Mouse (Mus musculus): Measurements from ENCODE around the gene Myo3b. TPM values are rescaled to one million over a fixed set of nuclear protein-coding genes. Genes with fewer than 3 reads are reported as not detected.
"Not testable (repeated sequence)": the region's sequence is repeated elsewhere in the genome, so short reads cannot be mapped to it uniquely, and the experiment has no call there.

The Myo3b gene
- polyA plus RNA-seq, 1 experiment from 2014 or later: 0.21 TPM

DNA sequence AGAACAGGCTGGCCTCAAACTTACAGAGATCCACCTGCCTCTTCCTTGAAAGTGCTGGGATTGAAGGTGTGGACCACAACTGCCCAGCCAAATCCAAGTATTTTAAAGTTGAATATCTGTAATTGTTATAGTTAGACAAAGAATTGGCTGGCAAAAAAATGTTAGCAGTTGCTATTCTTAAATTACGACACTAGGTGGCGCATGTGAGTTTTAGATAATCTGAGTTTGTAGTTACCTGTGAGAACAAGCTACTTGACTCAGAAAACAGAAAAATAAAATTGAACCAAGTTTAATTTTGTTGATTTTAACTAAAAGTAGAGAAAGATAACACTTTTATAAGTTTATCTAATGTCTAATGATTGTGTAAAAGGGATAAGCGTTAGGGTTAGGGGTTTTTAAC is 187.8 kb downstream of the Myo3b start:
- H3K27ac ChIP-seq: no peak overlapping the region
- ATAC-seq: no peak
- WGBS: 9% methylated on average over 3 of the region's 3 CpGs
- H3K9me3 ChIP-seq: no peaks in the 10 kb centered on the region
- H3K4me3 ChIP-seq (replicated peaks): no peak overlapping the region
- H3K27me3 ChIP-seq (replicated peaks): peaks cover 3% of the 10 kb centered on the region; the same call in 1 of the 2 replicates
- H3K9ac ChIP-seq: no peak overlapping the region
- no peaks in the 10 kb centered on the region for H3K4me1 ChIP-seq (replicated peaks)
- H3K36me3 ChIP-seq: no peaks in the 10 kb centered on the region
- H3K4me2 ChIP-seq (replicated peaks): no peak overlapping the region

DNA sequence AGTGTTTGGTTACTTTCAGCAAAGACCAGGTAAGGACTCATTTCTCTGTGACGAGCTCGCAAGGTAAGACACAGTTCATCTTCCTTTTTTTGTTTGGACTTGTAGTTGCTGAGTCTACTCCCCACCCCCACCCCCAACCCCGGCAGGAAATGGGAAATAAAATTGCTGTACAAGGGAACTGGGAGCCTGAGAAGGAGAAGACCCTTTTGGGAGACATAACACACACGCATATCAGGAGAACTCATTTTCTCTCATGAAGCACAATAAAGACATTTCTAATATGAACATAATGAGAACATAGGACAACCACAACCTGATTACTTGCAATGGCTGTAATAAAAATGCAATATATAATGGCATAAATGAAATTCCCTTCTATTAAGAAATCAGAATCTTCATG is 195.5 kb downstream of the Myo3b start:
- H3K9me3 ChIP-seq; H3K4me1 ChIP-seq (replicated peaks); H3K9ac ChIP-seq; ATAC-seq; H3K4me2 ChIP-seq (replicated peaks); H3K36me3 ChIP-seq; H3K27me3 ChIP-seq (replicated peaks); H3K27ac ChIP-seq; H3K4me3 ChIP-seq (replicated peaks): not testable (repeated sequence)
- 37% methylated on average over 4 of the region's 4 CpGs for WGBS

- no peak overlapping the region for H3K4me2 ChIP-seq (replicated peaks)
- no peak overlapping the region for H3K4me3 ChIP-seq (replicated peaks)
- H3K27me3 ChIP-seq (replicated peaks): no peaks in the 10 kb centered on the region
- no peak for ATAC-seq
- H3K9ac ChIP-seq: no peak overlapping the region
- H3K4me1 ChIP-seq (replicated peaks): no peaks in the 10 kb centered on the region
- no peaks in the 10 kb centered on the region for H3K36me3 ChIP-seq
- no peak overlapping the region for H3K27ac ChIP-seq
- WGBS: 56% methylated on average over 4 of the region's 4 CpGs
- no peaks in the 10 kb centered on the region for H3K9me3 ChIP-seq
Measured at GRCm38 (mm10) chr2:70245981-70246380, 207.1 kb downstream of the Myo3b start.

DNA sequence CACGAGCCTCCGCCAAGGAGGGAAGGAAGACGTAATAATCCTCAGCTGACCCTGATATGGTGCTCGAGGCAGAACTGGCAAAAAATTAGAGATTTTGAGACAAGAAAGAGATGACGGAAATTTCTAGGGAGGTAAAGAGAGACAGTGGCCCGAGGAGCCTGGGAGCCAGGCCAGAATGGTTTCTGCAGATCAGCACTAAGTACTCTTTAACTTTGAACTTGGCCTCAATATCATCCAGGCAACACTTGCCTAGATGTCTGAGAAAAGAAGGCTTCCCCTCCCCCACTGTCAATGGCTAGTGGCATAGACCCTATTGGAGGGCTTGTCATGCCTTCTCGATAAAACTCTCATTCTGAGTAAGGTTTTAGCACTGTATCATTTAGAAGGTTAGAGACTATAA is 209.7 kb downstream of the Myo3b start:
- Histone ChIP-seq H3K9ac (no peak overlapping the region), H3K27me3 (replicated peaks) (no peaks in the 10 kb centered on the region), H3K4me1 (replicated peaks) (no peaks in the 10 kb centered on the region), H3K27ac (no peak overlapping the region), H3K9me3 (no peaks in the 10 kb centered on the region), H3K4me3 (replicated peaks) (no peak overlapping the region), H3K36me3 (no peaks in the 10 kb centered on the region), H3K4me2 (replicated peaks) (no peak overlapping the region)
- no peak for ATAC-seq
- WGBS: 82% methylated on average over 7 of the region's 7 CpGs

- no peak overlapping the region for H3K27ac ChIP-seq
- H3K4me3 ChIP-seq (replicated peaks): no peak overlapping the region
- no peak for ATAC-seq
- H3K9ac ChIP-seq: no peak overlapping the region
- no peaks in the 10 kb centered on the region for H3K36me3 ChIP-seq
- WGBS: 49% methylated on average over 4 of the region's 4 CpGs
- no peak overlapping the region for H3K4me2 ChIP-seq (replicated peaks)
- no peaks in the 10 kb centered on the region for H3K9me3 ChIP-seq
- no peaks in the 10 kb centered on the region for H3K4me1 ChIP-seq (replicated peaks)
- no peaks in the 10 kb centered on the region for H3K27me3 ChIP-seq (replicated peaks)
Measured at GRCm38 (mm10) chr2:70249872-70250271, 210.9 kb downstream of the Myo3b start.

- ATAC-seq: no peak
- no peaks in the 10 kb centered on the region for H3K9me3 ChIP-seq
- no peaks in the 10 kb centered on the region for H3K27me3 ChIP-seq (replicated peaks)
- H3K36me3 ChIP-seq: no peaks in the 10 kb centered on the region
- no peak overlapping the region for H3K9ac ChIP-seq
- WGBS: 86% methylated on average over 10 of the region's 10 CpGs
- H3K4me2 ChIP-seq (replicated peaks): no peak overlapping the region
- no peaks in the 10 kb centered on the region for H3K4me1 ChIP-seq (replicated peaks)
- no peak overlapping the region for H3K4me3 ChIP-seq (replicated peaks)
- no peak overlapping the region for H3K27ac ChIP-seq
Measured at GRCm38 (mm10) chr2:70251256-70251655, 212.3 kb downstream of the Myo3b start.

- no peak overlapping the region for H3K27ac ChIP-seq
- no peaks in the 10 kb centered on the region for H3K9me3 ChIP-seq
- H3K9ac ChIP-seq: no peak overlapping the region
- ATAC-seq: no peak
- H3K4me2 ChIP-seq (replicated peaks): no peak overlapping the region
- no peaks in the 10 kb centered on the region for H3K36me3 ChIP-seq
- no peaks in the 10 kb centered on the region for H3K27me3 ChIP-seq (replicated peaks)
- no peak overlapping the region for H3K4me3 ChIP-seq (replicated peaks)
- 15% methylated on average over 8 of the region's 8 CpGs for WGBS
- peaks cover 12% of the 10 kb centered on the region; the same call in 1 of the 2 replicates for H3K4me1 ChIP-seq (replicated peaks)
Measured at GRCm38 (mm10) chr2:70259357-70260000, 220.6 kb downstream of the Myo3b start.

DNA sequence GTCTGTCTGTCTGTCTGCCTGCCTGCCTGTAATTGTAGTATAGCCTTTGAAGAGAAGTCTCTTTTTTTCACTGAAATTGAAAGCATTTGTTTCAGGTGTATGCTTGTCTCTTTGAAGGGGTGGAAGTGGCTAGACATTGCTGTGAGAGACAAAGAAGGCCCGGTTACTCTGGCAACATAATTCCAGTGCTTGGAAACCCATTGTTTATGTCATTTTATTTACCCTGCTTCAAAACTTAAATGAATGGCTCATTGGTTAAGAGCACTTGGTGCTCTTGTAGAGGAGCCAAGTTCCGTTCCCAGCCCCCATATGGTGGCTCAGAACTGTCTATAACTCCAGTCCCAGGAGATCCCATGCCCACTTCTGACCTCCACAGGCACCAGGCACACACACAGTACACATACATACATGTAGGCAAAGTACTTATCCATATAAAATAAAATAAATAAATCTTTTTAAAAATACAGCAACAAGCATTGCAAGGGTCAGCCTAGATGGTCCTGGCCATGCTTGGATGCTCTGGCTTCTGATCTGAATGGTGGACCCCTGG is 221.8 kb downstream of the Myo3b start:
- H3K4me1 ChIP-seq (replicated peaks): peaks cover 12% of the 10 kb centered on the region; the same call in 1 of the 2 replicates
- H3K4me3 ChIP-seq (replicated peaks): no peak overlapping the region
- H3K36me3 ChIP-seq: no peaks in the 10 kb centered on the region
- no peak for ATAC-seq
- WGBS: 54% methylated on average over 2 of the region's 2 CpGs
- no peaks in the 10 kb centered on the region for H3K9me3 ChIP-seq
- no peak overlapping the region for H3K27ac ChIP-seq
- H3K9ac ChIP-seq: no peak overlapping the region
- no peaks in the 10 kb centered on the region for H3K27me3 ChIP-seq (replicated peaks)
- H3K4me2 ChIP-seq (replicated peaks): no peak overlapping the region

GRCm38 (mm10) chr2:70261703-70262564 is 223.0 kb downstream of the Myo3b start:
- H3K4me1 ChIP-seq (replicated peaks): peaks cover 12% of the 10 kb centered on the region; the same call in 1 of the 2 replicates
- no peak overlapping the region for H3K4me2 ChIP-seq (replicated peaks)
- no peaks in the 10 kb centered on the region for H3K36me3 ChIP-seq
- WGBS: 60% methylated on average over 8 of the region's 8 CpGs
- ATAC-seq: no peak
- no peaks in the 10 kb centered on the region for H3K9me3 ChIP-seq
- H3K27ac ChIP-seq: no peak overlapping the region
- H3K9ac ChIP-seq: no peak overlapping the region
- H3K27me3 ChIP-seq (replicated peaks): no peaks in the 10 kb centered on the region
- no peak overlapping the region for H3K4me3 ChIP-seq (replicated peaks)

- WGBS: 34% methylated on average over 9 of the region's 9 CpGs
- H3K27me3 ChIP-seq (replicated peaks): no peaks in the 10 kb centered on the region
- no peaks in the 10 kb centered on the region for H3K36me3 ChIP-seq
- no peak for ATAC-seq
- H3K4me3 ChIP-seq (replicated peaks): no peak overlapping the region
- H3K4me1 ChIP-seq (replicated peaks): peaks cover 12% of the 10 kb centered on the region; the same call in 1 of the 2 replicates
- no peak overlapping the region for H3K9ac ChIP-seq
- H3K4me2 ChIP-seq (replicated peaks): no peak overlapping the region
- no peaks in the 10 kb centered on the region for H3K9me3 ChIP-seq
- 0 out of 2 replicates have a peak overlapping the region, but pooled peaks have one; percentile 36 for H3K27ac ChIP-seq
Measured at GRCm38 (mm10) chr2:70262565-70263082, 223.7 kb downstream of the Myo3b start.

GRCm38 (mm10) chr2:70278425-70279277 is 239.7 kb downstream of the Myo3b start:
- WGBS: 23% methylated on average over 13 of the region's 13 CpGs
- Histone ChIP-seq H3K27me3 (replicated peaks) (no peaks in the 10 kb centered on the region), H3K9me3 (no peaks in the 10 kb centered on the region), H3K27ac (no peak overlapping the region), H3K4me2 (replicated peaks) (no peak overlapping the region), H3K9ac (no peak overlapping the region), H3K4me1 (replicated peaks) (no peaks in the 10 kb centered on the region), H3K4me3 (replicated peaks) (no peak overlapping the region), H3K36me3 (no peaks in the 10 kb centered on the region)
- no peak for ATAC-seq

- H3K27me3 ChIP-seq (replicated peaks): no peaks in the 10 kb centered on the region
- no peak overlapping the region for H3K27ac ChIP-seq
- H3K36me3 ChIP-seq: no peaks in the 10 kb centered on the region
- H3K9me3 ChIP-seq: no peaks in the 10 kb centered on the region
- H3K4me1 ChIP-seq (replicated peaks): no peaks in the 10 kb centered on the region
- no peak overlapping the region for H3K9ac ChIP-seq
- H3K4me3 ChIP-seq (replicated peaks): no peak overlapping the region
- no peak for ATAC-seq
- no peak overlapping the region for H3K4me2 ChIP-seq (replicated peaks)
- WGBS: 79% methylated on average over 1 of the region's 1 CpGs
Measured at GRCm38 (mm10) chr2:70284109-70284508, 245.2 kb downstream of the Myo3b start.
